Mouse (Mus musculus): ENCODE measurements around the gene Gm45808. TPM values are rescaled to one million over a fixed set of nuclear protein-coding genes. Genes with fewer than 3 reads are reported as not detected.
A peak's percentile ranks its signal among the peaks of the same experiment; 100 is the strongest.
"Not testable (repeated sequence)": the region's sequence is repeated elsewhere in the genome, so short reads cannot be mapped to it uniquely, and the experiment has no call there.

Gene Gm45808
- not detected in 2 replicates for polyA plus RNA-seq (2015; fragmentation: Nextera tagmentation; extraction: Ambion mirVana)

GRCm38 (mm10) chr7:45486761-45487415 is at the start of gene Gm45808:
Gene Gm45808 (minus strand): TSS chr7:45486811.
- Histone ChIP-seq H3K4me1 (replicated peaks) (peaks cover 71% of the 10 kb centered on the region), H3K4me3 (replicated peaks) (no peak within 1 kb of the TSS), H3K36me3 (no peaks in the 10 kb centered on the region), H3K9me3 (replicated peaks) (no peaks in the 10 kb centered on the region), H3K27me3 (no peaks in the 10 kb centered on the region), H3K27ac (peak within 1 kb of the TSS; percentile 62), H3K9ac (no peak within 1 kb of the TSS), H3K4me2 (peak within 1 kb of the TSS; percentile 73)
- DNase-seq (no peak), ATAC-seq (ENCODE audit: low read depth) (no peak)
- WGBS (ENCODE audit: insufficient replicate concordance), result 74% methylated on average over 12 of the region's 12 CpGs

- no peaks in the 10 kb centered on the region for H3K36me3 ChIP-seq
- H3K27ac ChIP-seq, result no peak overlapping the region
- DNase-seq, result no peak
- no peak for ATAC-seq (ENCODE audit: low read depth)
- peaks cover 15% of the 10 kb centered on the region for H3K27me3 ChIP-seq
- H3K9ac ChIP-seq, result no peak overlapping the region
- H3K9me3 ChIP-seq (replicated peaks), result no peaks in the 10 kb centered on the region
- H3K4me1 ChIP-seq (replicated peaks), result peaks cover 7% of the 10 kb centered on the region
- WGBS (ENCODE audit: insufficient replicate concordance), result 65% methylated on average over 1 of the region's 1 CpGs
- no peak overlapping the region for H3K4me3 ChIP-seq (replicated peaks)
- H3K4me2 ChIP-seq, result no peak overlapping the region
Observed at GRCm38 (mm10) chr7:45535676-45536075, 49.1 kb upstream of the Gm45808 start.

GRCm38 (mm10) chr7:45530643-45531042 is 44.0 kb upstream of the Gm45808 start:
- Histone ChIP-seq H3K9ac (no peak overlapping the region), H3K27me3 (0 out of 2 replicates have a peak, but pooled peaks cover 4% of the 10 kb centered on the region), H3K4me2 (no peak overlapping the region), H3K4me3 (replicated peaks) (no peak overlapping the region), H3K4me1 (replicated peaks) (peaks cover 28% of the 10 kb centered on the region), H3K9me3 (replicated peaks) (no peaks in the 10 kb centered on the region), H3K36me3 (no peaks in the 10 kb centered on the region), H3K27ac (no peak overlapping the region)
- DNase-seq, result no peak
- 68% methylated on average over 2 of the region's 2 CpGs for WGBS (ENCODE audit: insufficient replicate concordance)
- ATAC-seq (ENCODE audit: low read depth), result no peak

GRCm38 (mm10) chr7:45529461-45529860 is 42.9 kb upstream of the Gm45808 start:
- 5% methylated on average over 6 of the region's 6 CpGs for WGBS (ENCODE audit: insufficient replicate concordance)
- Histone ChIP-seq H3K27ac (peak overlapping the region; percentile 34; the same call in 1 of the 2 replicates), H3K9ac (peak overlapping the region; percentile 10; the same call in 1 of the 2 replicates), H3K27me3 (0 out of 2 replicates have a peak, but pooled peaks cover 4% of the 10 kb centered on the region), H3K4me1 (replicated peaks) (peaks cover 36% of the 10 kb centered on the region), H3K9me3 (replicated peaks) (no peaks in the 10 kb centered on the region), H3K36me3 (peaks cover 3% of the 10 kb centered on the region), H3K4me2 (peak overlapping the region; percentile 24; the same call in 1 of the 2 replicates), H3K4me3 (replicated peaks) (no peak overlapping the region)
- DNase-seq (no peak), ATAC-seq (ENCODE audit: low read depth) (no peak)

GRCm38 (mm10) chr7:45527169-45527568 is 40.6 kb upstream of the Gm45808 start:
- H3K9me3 ChIP-seq (replicated peaks); DNase-seq; H3K27me3 ChIP-seq; ATAC-seq (ENCODE audit: low read depth): not testable (repeated sequence)
- 67% methylated on average over 6 of the region's 6 CpGs for WGBS (ENCODE audit: insufficient replicate concordance)
- peak overlapping the region; percentile 99 for H3K27ac ChIP-seq
- peaks cover 54% of the 10 kb centered on the region for H3K4me1 ChIP-seq (replicated peaks)
- H3K36me3 ChIP-seq, result peaks cover 25% of the 10 kb centered on the region
- H3K9ac ChIP-seq, result peak overlapping the region; percentile 100
- peak overlapping the region; percentile 80 for H3K4me2 ChIP-seq
- peak overlapping the region; percentile 99 for H3K4me3 ChIP-seq (replicated peaks)

DNA sequence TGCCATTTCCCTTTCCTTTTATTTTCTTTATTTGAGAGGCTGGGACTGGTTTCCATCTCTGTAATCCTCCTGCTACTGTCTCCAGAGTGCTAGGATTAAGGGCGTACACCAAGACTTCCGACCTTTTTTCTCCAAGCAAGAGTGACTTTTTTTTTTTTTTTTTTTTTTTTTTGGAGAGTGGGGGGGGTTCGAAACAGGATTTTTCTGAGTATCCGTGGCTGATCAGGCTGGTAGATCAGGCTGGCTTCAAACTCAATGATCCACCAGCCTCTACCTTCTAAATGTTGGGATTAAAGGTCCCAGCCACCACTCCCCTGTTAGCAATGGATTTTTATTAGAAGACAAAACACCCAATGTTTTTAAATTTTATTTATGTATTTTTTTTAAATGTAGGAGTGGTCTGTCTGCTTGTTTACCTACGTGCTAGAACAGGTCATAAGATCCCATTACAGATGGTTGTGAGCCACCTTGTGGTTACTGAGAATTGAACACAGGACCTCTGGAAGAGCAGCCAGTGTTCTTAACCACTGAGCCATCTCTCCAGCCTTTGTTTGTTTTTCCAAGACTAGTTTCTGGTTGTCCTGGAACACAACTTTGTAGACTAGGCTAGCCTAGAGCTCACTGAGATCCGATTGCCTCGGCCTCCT is 40.0 kb upstream of the Gm45808 start:
- H3K36me3 ChIP-seq, result peaks cover 31% of the 10 kb centered on the region
- peaks cover 60% of the 10 kb centered on the region for H3K4me1 ChIP-seq (replicated peaks)
- no peaks in the 10 kb centered on the region for H3K9me3 ChIP-seq (replicated peaks)
- no peaks in the 10 kb centered on the region for H3K27me3 ChIP-seq
- ATAC-seq (ENCODE audit: low read depth), result no peak
- H3K9ac ChIP-seq, result peak overlapping the region; percentile 100
- DNase-seq, result peak; percentile 46
- H3K27ac ChIP-seq, result peak overlapping the region; percentile 99
- WGBS (ENCODE audit: insufficient replicate concordance), result 16% methylated on average over 7 of the region's 7 CpGs
- H3K4me2 ChIP-seq, result peak overlapping the region; percentile 80
- H3K4me3 ChIP-seq (replicated peaks), result peak overlapping the region; percentile 99

DNA sequence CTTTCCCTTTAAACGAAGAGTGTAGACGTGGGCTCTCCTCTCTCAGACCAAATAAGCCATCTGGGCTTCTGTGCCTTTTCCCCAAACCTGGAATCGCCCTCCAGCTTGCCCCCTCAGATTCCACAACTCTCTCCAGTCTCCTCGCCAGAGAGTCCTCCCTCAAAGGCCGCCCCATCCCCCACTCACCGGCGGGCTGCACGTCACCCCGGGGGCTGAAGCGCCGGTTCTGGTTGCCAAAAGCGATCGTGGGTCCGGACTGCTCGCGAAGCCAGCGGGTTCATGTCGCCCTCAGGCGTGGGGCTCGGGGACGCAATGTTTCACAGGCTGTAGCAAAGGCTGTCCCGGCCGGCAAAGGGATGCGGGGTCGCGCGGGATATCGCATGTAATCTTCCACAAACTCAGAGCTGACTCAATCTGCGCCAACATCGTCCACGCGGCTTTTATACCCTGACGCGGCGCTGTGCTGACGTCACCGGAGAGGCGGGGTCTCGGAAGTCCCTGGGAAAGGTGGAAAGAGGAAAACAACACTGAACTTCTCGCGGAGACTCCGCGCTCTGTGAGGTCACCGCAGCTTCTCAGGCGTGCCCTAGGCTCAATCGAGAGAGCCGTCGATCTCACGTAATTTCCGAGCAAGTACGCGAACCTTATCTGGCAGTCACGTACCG is 39.3 kb upstream of the Gm45808 start, which contains the start of the genes Ppp1r15a and Plekha4:
TSS of gene Ppp1r15a (minus strand) at position 460 of the 665 bp plus-strand sequence.
TSS of gene Plekha4 (plus strand) at position 522 of the 665 bp plus-strand sequence.
- Histone ChIP-seq H3K9me3 (replicated peaks) (no peaks in the 10 kb centered on the region), H3K27ac (peak within 1 kb of the TSS; percentile 99), H3K4me2 (peak within 1 kb of the TSS; percentile 80), H3K27me3 (no peaks in the 10 kb centered on the region), H3K36me3 (peaks cover 35% of the 10 kb centered on the region), H3K4me3 (replicated peaks) (peak within 1 kb of the TSS; percentile 99), H3K4me1 (replicated peaks) (peaks cover 66% of the 10 kb centered on the region), H3K9ac (peak within 1 kb of the TSS; percentile 100)
- under 1% methylated on average over 54 of the region's 54 CpGs for WGBS (ENCODE audit: insufficient replicate concordance)
- peak; percentile 68 for ATAC-seq (ENCODE audit: low read depth)
- DNase-seq, result peak; percentile 94

- H3K27me3 ChIP-seq, result no peaks in the 10 kb centered on the region
- whole genome bisulfite sequencing (ENCODE audit: insufficient replicate concordance), result 4% methylated on average over 12 of the region's 12 CpGs
- H3K9ac ChIP-seq, result peak overlapping the region; percentile 100
- ATAC-seq (ENCODE audit: low read depth) (peak; percentile 86), DNase-seq (peak; percentile 92)
- H3K4me2 ChIP-seq, result peak overlapping the region; percentile 80
- H3K27ac ChIP-seq, result peak overlapping the region; percentile 99
- H3K9me3 ChIP-seq (replicated peaks), result no peaks in the 10 kb centered on the region
- H3K4me3 ChIP-seq (replicated peaks), result peak overlapping the region; percentile 99
- H3K4me1 ChIP-seq (replicated peaks), result peaks cover 67% of the 10 kb centered on the region
- peaks cover 40% of the 10 kb centered on the region for H3K36me3 ChIP-seq
Observed at GRCm38 (mm10) chr7:45524841-45525621, 38.4 kb upstream of the Gm45808 start.

DNA sequence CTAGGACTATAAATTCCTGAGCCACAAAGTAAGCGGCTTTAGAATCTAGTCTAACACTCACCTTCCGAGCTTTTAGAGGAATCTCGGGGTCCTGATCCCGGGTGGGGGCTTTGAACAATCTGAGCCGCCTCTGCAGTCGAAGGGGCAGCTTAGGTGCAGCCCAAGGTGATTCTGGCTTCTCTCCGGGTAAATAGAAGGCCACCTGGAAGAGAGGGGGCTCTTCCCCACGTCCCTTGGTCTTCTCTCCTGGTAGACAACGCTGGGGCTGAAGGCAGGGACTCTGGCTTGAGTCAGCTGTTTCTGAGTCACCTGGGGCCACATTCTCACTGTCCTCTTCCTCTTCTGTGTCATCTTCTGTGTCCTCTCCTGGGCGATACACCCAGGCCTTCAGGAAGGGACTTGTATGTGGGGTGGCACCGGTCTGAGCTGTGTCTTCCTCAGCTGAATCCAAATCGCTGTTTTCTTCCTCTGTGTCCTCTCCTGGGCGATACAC is 37.1 kb upstream of the Gm45808 start:
- H3K4me3 ChIP-seq (replicated peaks), result peak overlapping the region; percentile 99
- ATAC-seq (ENCODE audit: low read depth), result no peak
- H3K4me1 ChIP-seq (replicated peaks), result peaks cover 68% of the 10 kb centered on the region
- H3K27ac ChIP-seq, result peak overlapping the region; percentile 99
- no peak for DNase-seq
- H3K9ac ChIP-seq, result peak overlapping the region; percentile 100
- no peaks in the 10 kb centered on the region for H3K9me3 ChIP-seq (replicated peaks)
- peak overlapping the region; percentile 80 for H3K4me2 ChIP-seq
- H3K36me3 ChIP-seq, result peaks cover 40% of the 10 kb centered on the region
- 42% methylated on average over 13 of the region's 13 CpGs for WGBS (ENCODE audit: insufficient replicate concordance)
- no peaks in the 10 kb centered on the region for H3K27me3 ChIP-seq

GRCm38 (mm10) chr7:45522957-45523676 is 36.5 kb upstream of the Gm45808 start:
- H3K4me2 ChIP-seq, result peak overlapping the region; percentile 80
- 49% methylated on average over 18 of the region's 18 CpGs for WGBS (ENCODE audit: insufficient replicate concordance)
- peak overlapping the region; percentile 99 for H3K4me3 ChIP-seq (replicated peaks)
- H3K27me3 ChIP-seq, result no peaks in the 10 kb centered on the region
- H3K9me3 ChIP-seq (replicated peaks), result no peaks in the 10 kb centered on the region
- DNase-seq (peak; percentile 66), ATAC-seq (ENCODE audit: low read depth) (peak; percentile 16)
- H3K9ac ChIP-seq, result peak overlapping the region; percentile 100
- H3K36me3 ChIP-seq, result peaks cover 40% of the 10 kb centered on the region
- peaks cover 73% of the 10 kb centered on the region for H3K4me1 ChIP-seq (replicated peaks)
- peak overlapping the region; percentile 99 for H3K27ac ChIP-seq

Measured in liver, embryonic 13.5 days (tissue).